Mouse (Mus musculus) fat pad, adult 2 months (tissue): ENCODE results near the gene Kdm4b.

Experiments
- DNase-seq: peaks from one replicate; pipeline ENCODE4 v3.0.0-alpha.2; 2011; ENCODE audit warnings: low read depth, low spot score; ENCODE audit errors: extremely low read depth

Kdm4b gene

DNA sequence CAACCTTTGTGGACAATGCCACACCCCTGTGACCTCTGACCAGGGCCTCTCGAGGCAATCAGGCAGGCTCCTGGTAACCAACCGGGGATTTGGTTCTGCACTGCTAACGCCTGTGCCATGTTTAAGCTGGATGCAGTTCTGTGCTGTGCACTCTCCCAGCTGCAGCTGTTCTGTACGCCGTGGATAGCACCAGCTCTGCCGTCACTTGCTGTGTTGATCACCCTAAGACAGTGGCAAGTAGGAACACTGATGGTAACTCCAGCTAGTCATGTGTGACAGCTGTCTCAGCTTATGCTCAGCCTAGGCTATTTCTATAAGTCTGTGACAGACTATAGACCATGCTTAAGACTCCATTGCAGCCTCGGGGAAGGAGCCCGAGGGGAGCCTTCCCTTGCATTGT, 57.1 kb downstream of the Kdm4b start:
- DNase-seq: no peak

DNA sequence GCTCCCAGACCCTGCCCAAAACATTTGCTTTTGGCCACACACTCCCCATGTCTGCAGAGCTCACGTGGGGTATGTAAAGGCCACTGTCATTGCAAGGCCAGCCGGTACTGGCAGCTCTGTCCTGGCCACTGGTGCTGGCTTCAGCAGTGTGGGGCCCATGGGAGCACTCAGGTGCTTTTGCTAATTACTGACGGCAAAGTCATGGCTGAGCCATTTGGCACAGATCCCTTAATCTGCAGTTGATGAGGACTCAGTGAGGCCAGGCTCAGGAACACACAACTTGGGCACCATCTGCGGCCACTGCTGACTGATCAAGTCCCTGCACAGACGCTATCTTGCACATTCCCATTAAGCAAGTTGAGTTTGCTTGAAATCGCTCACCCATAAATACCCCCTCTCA, 59.0 kb downstream of the Kdm4b start:
- DNase-seq: no peak

DNA sequence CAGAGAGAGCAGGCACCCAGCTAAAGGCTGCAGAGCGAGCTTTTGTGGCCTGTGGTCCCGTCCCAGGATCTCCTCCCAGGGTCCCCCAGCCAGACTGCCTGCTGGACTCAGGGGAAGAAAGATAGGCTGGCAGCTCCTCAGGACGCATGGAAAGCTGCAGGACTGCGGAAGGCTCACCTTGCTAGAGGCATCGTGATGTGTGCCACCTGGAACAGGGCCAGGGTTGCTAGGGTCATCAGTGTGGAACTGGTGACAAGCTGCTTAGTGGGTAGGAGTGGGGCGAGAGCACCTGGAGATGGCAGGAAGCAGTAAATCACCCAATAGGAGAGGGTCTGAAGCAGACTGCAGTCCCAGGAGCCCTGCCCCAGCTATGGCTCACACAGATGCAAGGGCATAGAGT, 61.8 kb downstream of the Kdm4b start:
- DNase-seq: no peak

DNA sequence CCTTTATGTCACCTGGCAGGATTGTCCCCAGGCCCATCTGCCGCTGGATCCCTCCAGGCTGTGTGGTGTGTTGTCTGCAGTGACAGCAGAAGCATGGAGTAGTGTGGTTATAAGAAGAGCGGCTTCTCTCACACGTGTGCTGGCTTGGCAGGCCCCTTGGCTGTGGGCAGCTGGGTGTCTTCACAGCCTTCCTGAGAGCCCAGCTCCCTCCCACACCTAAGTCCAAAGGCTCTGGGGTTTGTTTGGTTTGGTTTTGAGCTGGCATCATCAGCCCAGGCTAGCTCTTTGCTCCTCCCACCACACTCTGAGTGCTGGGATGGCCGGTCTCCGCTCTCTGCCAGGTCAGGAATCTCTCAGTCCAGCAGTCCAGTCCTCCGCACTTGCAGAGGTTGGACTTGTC, 67.4 kb downstream of the Kdm4b start:
- no peak for DNase-seq

DNA sequence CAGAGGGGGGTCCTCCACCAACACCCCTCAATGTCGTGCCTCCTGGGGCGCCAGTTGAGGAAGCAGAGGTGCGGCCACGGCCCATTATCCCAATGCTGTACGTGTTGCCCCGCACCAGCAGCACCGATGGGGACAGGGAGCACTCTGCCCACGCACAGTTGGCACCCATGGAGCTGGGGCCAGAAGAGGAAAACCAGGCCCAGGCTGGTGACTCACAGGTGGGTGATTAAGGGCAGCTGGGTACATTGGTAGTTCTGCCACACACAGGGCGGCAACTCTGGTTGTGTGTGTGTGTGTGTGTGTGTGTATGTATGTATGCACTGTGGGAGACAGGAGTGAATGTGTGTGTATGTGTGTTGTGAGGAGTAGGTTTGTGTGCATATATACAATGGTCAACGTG, 68.0 kb downstream of the Kdm4b start:
- no peak for DNase-seq

DNA sequence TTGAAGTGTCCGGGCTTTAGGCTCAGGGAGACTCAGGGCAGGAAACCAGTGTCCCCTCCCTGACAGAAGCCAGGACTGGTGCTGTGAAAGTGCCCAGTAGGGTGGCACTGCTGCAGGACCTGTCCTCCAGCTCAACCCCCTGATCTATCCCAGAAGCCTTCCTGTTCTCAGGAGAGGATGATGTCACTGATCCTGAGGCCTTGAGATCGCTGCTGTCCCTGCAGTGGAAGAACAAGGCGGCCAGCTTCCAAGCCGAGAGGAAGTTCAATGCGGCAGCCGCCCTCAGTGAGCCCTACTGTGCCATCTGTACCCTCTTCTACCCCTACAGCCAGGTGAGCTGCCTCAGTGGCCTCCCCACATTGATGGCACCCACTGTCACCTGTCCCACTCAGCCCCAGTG, 70.2 kb downstream of the Kdm4b start:
- DNase-seq: no peak

DNA sequence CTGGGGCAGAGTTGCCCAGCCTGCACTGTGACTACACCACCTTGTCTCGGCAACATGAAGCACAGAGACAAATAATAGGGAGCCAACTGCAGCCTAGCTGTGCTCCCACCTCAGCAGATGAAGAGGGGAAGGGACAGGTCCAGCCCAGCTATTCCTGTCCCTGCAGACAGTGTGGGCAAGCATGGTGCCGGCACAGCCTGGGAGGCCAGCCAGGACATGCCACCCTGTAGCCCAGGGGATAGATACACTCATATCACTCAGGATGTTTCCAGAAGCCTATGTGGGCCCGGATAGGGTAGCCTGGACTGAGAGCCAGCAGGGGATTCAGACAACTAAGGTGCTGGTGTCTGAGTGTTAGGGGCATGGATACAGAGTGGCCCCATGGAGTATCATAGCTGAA, 74.4 kb downstream of the Kdm4b start:
- no peak for DNase-seq

DNA sequence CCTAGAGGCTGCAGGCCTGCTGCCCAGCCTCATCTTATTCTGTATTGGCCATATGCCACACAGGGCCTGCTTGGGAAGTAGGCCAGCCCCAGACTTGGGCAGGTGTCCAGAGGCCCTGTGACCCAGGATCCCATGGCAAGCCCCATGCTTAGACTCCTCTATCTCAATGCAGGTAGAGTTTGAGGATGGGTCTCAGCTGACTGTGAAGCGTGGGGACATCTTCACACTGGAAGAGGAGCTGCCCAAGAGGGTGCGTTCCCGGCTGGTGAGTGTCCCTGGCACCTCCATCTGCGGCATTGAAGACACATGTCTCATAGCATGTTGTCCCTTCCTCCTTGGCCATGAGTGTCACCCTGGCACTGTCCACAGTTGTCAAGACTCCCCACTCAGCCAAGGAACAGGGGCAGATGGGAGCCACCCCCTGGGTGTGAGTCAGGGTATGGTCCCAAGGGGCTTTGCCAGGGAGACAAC, 75.2 kb downstream of the Kdm4b start:
- DNase-seq: no peak

DNA sequence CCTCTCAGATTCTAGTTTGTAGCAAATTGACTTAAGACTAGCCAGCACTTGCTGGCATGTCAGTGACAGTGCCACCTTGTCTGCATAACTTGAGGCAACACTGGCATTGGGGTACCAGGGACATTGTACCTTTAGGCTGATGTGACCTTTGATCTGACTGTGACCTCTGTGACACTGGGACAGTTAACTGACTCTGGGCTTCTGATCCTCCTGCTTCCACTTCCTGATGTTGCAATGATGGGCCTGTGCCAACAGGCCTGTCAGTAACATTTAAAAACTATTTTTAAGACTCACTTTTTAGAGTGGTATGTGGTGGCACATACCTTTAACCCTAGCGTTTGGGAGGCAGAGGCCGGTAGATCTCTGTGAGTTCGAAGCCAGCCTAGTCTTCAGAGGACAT, 79.5 kb downstream of the Kdm4b start:
- DNase-seq: no peak

DNA sequence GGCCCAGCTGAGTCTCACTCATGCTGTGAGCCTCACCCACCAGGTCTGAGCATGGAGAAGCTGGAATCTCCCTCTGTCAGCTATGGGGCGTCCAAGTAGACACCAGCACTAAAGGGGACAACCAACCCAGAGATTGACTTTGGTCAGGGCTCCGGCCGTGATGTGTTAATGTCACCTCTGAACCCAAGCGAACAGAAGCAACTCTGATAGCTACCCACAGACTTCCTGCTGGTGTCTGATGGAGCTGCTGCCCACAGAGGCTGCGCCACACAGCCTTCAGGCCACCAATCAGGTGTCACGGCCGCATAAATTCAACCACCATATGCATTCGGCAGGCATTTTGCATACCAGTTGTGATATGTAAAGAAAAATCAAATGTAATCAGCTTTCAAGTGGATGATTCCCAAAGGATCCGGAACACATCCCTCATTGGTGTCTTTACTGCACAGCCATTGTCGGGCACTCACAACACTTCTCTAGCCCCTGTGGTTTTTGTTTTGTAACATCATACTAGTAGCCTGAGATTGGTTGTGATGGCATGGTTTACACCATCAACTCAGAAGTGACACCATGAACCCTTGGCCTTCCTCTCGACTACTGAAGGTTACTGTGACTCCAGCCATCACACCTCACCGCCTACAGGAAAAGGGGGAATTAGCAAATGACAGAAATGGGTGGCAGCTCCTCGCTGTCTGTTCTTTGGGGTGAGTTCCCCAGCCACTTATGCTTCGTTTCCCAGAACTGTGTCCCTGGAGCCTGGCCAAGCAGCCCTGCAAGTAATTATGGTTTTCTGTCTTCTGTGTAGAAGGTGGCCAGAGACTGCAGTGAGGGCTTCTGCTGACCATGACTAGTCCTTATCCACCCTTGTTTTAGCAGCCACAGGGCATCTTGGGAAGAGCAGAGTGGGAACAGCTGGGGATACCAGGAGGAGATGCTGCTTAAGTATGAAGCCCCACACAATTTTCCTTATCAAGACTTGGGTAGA, 80.3 kb downstream of the Kdm4b start:
- no peak for DNase-seq

DNA sequence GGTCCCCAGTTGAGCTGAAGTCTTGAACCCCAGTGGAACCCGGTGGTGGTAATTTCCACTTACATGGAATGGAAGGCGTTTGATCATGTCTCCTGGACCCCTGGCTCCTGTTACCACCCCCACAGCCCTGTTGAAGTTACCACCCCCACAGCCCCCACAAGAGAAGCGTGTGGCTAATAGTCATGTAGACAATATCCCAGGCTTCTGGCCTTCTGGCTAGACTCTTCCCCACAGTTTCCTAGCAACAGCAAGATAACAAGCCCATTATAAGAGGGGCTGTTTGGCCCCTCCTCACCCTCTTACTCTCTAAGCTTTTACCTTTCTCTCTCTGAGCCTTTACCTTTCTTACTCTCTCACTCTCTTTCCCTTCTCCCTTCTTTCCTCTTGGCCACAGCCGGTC, 81.0 kb downstream of the Kdm4b start:
- no peak for DNase-seq

DNA sequence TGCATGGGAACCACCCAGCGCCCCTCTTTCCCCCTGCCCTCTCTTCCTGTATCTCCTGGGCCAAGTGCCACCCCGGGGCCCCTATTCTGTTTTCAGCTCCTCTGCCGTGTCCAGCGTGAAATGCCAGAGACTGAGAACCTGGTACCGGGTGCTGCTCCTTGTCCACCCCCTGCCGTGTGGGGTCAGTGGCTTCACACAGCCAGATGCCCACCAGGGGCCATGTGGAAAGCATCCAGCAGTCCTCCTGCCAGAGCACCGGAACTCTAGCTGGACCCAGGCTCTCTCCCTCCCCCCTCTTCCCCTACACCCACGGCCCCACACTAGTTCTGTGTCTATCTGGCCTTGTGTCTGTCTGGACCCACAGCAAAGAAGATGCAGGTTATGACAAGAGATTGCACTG, 81.5 kb downstream of the Kdm4b start:
- no peak for DNase-seq

DNA sequence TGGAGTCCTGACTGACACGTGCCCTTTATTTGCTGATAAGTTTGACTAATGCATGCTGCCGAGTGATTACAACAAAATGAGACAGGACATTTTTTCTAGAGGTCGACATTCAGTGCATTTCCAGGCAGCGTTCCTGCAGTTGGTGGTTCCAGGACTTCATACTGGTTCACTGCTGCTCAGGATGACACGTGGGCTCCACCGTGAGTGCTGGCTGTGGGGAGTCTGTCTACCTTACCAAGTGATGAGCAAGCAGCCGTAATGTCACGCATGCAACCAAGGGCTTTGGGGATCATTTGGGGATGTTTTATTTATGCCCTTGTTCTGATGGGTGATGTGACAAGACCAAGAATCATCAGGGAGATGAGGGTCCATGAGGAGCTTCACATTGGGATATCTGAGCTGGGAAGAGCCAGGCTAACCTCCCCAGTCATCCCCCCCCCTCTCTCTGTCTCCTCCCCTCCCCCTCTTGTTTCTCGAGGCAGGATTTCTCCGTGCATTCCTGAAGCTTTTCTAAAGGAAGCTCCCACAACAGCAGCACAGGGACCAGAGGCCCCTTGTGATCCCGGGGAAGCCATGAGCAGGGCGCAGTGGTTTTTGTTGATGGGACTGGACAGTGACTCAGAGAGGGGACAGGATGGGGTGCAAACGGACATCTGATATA, 83.2 kb downstream of the Kdm4b start:
- DNase-seq: no peak

DNA sequence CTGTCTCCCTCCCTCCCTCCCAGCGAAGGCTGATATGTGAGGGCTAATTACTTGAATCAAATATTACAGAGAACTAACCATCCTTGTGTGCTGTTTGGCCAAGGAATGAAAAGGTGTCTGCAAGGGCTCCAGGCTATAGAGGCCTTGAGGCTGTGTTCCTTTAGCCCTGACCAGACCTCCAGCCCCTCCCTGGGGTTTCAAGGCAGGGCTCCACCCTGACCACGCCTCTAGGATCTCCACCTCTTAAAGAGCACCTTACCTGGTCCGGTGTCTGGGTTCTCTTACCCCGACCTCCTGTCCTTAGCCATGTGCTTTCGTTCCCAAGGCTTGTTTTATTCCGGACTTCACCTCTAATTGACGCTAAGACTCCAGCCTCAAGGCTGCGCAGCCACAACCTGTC, 83.9 kb downstream of the Kdm4b start:
- no peak for DNase-seq

DNA sequence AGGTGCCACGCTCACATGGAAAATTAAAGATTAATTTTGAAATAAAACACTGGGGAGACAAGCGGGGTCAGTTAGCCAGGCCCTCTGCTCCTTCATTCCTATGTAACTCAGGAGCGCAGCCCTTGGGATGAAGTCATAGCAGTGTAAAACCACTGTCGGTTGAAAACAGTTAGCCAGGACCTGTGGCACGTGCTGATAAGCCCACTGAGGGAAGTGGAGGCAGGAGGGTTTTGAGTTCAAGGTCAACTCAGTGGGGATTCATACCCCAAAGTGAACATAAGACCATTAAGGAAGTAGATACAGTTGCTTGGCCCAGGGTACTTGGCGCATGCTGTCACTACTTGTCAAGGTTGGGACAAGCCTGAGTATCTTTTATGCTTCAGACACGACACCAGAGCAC, 85.6 kb downstream of the Kdm4b start:
- no peak for DNase-seq

DNA sequence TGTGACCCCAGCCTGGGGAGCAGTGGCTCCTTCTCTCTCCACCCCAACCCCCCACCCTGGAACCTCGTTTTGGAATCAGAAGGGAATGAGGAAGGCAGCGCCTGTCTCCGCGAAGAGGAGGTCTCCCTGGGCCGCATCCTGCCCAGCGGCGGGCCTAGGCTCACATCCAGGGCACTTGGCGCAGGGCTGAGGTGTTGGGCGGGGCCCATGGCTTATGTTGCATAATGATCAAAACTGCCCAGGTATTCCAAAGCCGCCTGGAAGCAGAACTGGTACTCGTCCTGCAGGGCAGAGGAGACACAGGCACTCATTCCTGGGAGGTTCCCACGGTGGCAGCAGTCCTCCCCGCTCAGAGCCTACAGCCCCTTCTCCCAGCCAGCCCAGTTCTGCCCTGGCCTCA, 87.3 kb downstream of the Kdm4b start:
- DNase-seq: no peak

DNA sequence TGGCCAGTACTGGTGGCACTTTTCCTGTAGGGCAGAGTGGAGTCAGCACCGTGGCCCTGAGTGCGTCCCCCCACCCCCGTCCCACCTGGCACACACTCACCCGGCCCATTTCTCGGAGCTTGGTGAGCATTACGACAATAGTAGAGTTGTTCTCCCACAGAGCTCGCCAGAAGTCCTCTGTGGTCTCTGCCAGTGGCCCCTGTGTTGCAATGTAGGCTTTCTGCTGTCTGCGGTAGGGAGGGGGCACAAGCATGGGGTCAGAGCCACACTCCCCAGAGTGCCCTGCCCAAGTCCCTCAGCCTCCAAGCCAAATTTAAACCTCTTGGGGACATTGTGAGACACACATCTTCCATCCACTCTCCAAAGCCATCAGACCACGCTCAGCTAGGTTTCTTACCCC, 88.9 kb downstream of the Kdm4b start:
- DNase-seq: no peak

DNA sequence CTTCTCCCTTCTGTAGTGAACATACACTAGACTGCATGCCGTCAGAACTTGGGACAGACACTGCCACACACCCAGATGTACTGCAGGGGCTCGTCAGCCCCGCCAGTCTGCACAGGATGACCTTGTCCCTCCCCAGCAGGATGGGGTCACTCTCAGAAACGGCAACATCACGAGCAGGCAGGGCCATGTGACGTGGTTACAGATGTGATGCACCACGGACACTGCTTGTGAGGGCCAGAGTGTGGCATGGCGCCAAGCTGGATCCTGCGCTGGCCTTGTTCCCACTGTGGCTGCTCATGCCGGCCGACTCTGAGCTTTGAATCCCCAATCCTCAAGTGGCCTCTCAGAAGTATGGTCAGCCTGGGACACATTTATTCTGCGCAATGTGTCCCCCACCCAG, 92.4 kb downstream of the Kdm4b start:
- no peak for DNase-seq

DNA sequence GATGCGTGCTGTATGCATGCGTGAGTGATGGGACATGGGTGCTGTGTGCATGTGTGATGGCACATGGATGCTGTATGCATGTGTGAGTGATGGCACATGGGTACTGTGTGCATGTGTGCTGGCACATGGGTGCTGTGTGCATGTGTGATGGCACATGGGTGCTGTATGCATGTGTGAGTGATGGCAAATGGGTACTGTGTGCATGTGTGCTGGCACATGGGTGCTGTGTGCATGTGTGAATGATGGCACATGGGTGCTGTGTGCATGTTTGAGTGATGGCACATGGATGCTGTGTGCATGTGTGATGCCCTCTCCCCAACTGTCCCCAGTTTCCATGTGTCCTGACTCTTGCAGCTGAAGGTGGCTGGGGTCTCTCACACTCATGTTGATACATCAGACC, 94.2 kb downstream of the Kdm4b start:
- no peak for DNase-seq

DNA sequence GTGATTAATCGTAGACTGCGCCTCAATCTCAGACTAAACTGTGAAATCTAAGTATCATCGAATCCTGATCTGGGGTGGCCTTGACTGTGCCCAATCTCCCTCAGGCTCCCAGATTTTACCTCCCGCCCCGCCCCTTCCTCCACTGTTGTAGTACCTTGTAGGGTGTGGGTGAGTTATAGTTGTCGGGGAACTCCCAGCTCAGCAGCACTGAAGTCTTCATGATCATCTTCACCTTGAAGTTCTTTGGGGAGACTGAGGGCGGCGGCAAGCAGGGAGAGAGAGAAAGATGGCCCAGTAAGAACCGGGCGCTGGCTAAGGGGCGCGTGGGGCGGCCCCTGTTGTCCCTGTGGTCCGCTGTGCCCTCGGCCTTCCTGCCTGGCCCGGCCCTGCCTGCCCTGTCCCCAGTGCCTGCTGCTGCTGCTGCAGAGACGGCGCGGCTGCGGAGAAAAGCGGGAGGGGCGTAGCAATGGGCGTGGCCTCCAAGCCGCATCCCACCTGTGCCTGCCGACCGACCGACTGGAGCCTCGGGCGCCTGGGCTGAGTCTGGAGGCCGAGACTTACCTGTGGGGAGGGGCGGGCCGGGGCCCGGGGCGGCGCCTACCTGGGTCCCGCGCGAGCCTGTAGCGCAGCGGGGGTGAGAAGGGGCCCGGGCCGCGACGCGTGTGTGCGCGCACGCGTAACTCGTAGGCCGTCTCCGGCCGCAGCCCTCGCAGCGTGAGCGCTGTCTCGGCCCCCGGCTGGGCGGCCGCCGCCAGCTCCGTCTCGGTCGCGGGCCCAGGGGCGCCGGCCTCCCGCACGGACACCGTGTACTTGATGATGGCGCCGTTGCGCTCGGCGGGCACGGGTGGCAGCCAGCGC, 99.1 kb downstream of the Kdm4b start:
- no peak for DNase-seq

DNA sequence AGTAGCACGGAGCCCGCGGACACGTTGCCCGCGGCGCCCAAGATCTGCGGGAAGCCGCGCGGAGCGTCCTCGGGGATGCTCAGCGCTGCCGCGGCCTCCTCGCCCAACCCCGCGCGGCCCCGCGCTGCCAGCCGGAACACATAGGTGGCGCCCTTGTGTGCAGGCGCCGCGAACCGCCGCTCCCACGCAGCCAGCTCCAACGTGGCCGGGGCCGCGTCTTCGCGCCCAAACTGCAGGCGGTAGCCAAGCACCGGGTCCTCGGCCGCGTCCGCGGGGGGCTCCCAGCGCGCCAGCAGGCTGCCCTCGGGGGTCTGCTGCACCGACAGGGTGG, 99.7 kb downstream of the Kdm4b start:
- DNase-seq: no peak

DNA sequence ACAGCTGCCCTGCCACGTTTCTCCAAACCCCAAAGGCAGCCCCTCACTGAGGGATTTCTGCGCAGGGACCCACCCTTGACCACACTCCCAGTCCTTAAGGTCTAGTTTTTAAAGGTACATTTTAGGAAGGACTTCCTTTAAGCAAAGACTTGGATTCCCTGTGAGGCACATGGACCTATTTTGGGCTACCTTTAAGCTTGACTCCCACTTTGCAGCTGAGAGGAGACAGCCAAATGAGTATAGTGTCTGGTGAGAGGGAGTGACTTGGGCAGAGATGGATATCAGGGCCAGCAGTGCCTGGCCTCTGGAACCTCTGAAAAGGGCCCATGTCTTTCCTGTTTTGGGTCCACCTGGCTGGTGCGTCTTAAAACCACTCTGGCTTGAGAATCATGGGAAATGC, 100.1 kb downstream of the Kdm4b start:
- DNase-seq: no peak
